Mouse (Mus musculus): ENCODE data around the gene Rbm38.

- no peak for TF ChIP-seq CTCF (IDR thresholded peaks at IDR 0.05; ENCODE audit: insufficient read depth, low read length)
- no peak for TF ChIP-seq POLR2A (IDR thresholded peaks at IDR 0.05; ENCODE audit: borderline replicate concordance, extremely low read depth, low read depth, low read length)
Measured at GRCm38 (mm10) chr2:172998478-172998877, 21.8 kb upstream of the Rbm38 start.
